Mouse (Mus musculus): ENCODE measurements at regions not wholly inside any gene's neighbourhood (a gene's known extent, or its start where the extent isn't known, plus 50 kb on each side); places are given as distances from the start of the nearest gene placed in this dataset.

- DNase-seq, result peak in 1 of 2 experiments; percentile 15
Measured at GRCm38 (mm10) chr13:11268673-11269340, 837.9 kb downstream of the Ryr2 start.

- no peak for DNase-seq
Measured at GRCm38 (mm10) chr13:11247541-11247940, 859.2 kb downstream of the Ryr2 start.

GRCm38 (mm10) chr13:11216671-11217330 is 856.2 kb upstream of the Chrm3 start:
- DNase-seq, result no peak

- no peak for DNase-seq
Measured at GRCm38 (mm10) chr13:11210109-11210508, 849.5 kb upstream of the Chrm3 start.

- no peak for DNase-seq
Measured at GRCm38 (mm10) chr13:11205216-11205786, 844.7 kb upstream of the Chrm3 start.

GRCm38 (mm10) chr13:11201978-11202377 is 841.3 kb upstream of the Chrm3 start:
- no peak for DNase-seq

- no peak for DNase-seq
Measured at GRCm38 (mm10) chr13:11192471-11192870, 831.8 kb upstream of the Chrm3 start.

GRCm38 (mm10) chr13:11181191-11181590 is 820.5 kb upstream of the Chrm3 start:
- no peak for DNase-seq

GRCm38 (mm10) chr13:11180356-11180755 is 819.7 kb upstream of the Chrm3 start:
- no peak for DNase-seq

GRCm38 (mm10) chr13:11178586-11178985 is 817.9 kb upstream of the Chrm3 start:
- no peak for DNase-seq

- DNase-seq, result no peak
Measured at GRCm38 (mm10) chr13:11177642-11178420, 817.2 kb upstream of the Chrm3 start.

GRCm38 (mm10) chr13:11167115-11167514 is 806.5 kb upstream of the Chrm3 start:
- DNase-seq, result no peak

GRCm38 (mm10) chr13:11164130-11164529 is 803.5 kb upstream of the Chrm3 start:
- DNase-seq, result no peak

GRCm38 (mm10) chr13:11147268-11147667 is 786.6 kb upstream of the Chrm3 start:
- DNase-seq, result no peak

- no peak for DNase-seq
Measured at GRCm38 (mm10) chr13:11107693-11108092, 747.0 kb upstream of the Chrm3 start.

GRCm38 (mm10) chr13:11106426-11106825 is 745.8 kb upstream of the Chrm3 start:
- no peak for DNase-seq

GRCm38 (mm10) chr13:11105571-11105970 is 744.9 kb upstream of the Chrm3 start:
- peak; percentile 17 to 32 for DNase-seq

GRCm38 (mm10) chr13:11099586-11099950 is 738.9 kb upstream of the Chrm3 start:
- no peak for DNase-seq

GRCm38 (mm10) chr13:11098899-11099585 is 738.4 kb upstream of the Chrm3 start:
- DNase-seq, result peak; percentile 4 to 18

- DNase-seq, result no peak
Measured at GRCm38 (mm10) chr13:11092911-11093310, 732.3 kb upstream of the Chrm3 start.
